Comparison of ENCODE assay signal across 13 mouse cellular contexts in the genomic region with DNA sequence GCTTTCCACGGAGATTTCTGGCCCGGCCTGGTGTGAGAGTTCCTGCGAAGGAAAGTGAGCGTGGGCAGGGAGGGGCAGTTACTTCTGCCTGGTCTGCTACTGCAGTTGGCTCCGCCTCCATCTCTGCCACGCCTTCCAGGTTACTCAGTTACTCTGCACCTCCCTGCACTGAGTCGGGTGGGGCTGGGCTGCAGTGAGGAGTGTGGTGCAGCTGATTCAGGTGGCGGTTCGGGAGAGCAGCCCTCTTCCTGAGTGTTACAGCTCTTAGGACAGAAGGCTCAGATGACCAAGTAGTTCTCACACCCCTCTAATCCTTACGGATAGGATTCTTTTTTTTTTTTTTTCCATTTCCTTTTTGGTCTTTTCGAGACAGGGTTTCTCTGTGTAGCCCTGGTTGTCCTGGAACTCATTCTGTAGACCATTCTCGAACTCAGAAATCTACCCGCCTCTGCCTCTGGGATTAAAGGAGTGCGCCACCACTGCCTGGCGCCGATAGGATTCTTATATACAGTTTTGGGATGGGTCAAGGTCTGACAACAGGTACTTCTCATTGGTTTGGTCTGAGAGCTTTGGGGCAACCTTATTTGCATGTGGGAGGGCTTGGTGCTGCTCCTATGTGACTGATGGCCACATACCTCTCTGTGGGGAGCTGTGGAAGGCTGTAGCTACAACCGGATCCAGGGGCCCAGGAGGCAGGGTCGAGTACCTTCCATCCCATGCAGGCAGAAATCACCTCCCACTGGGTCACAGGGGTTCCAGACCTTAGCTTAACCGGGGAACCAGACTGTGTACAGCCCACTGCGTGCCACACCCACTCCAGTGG. TPM values are rescaled to one million over a fixed set of nuclear protein-coding genes. Genes with fewer than 3 reads are reported as not detected.
DNase-seq lines count a peak whose midpoint lies in the region; ATAC-seq lines count a peak whose summit lies in the region.
"Had no signal": no experiment of that assay in that cellular context is flagged by ENCODE, and none has a peak within 500 bp of the region (broad histone marks: within the 10 kb centered on the region; RNA-seq: fewer than 3 reads in every experiment).

No protein-coding gene starts in this region.

- no peak overlapping the region for H3K9ac ChIP-seq in liver, embryonic 11.5 days (ENCODE audit: low read depth, low read length)
- no peak overlapping the region for H3K9ac ChIP-seq in stomach, embryonic 16.5 days (ENCODE audit: low read length)
- H3K9ac ChIP-seq: embryonic facial prominence, embryonic 12.5 days; lung, embryonic 14.5 days had no signal

- 62% methylated on average over 20 of the region's 20 CpGs for WGBS in liver, embryonic 11.5 days
- 69% methylated on average over 20 of the region's 20 CpGs for WGBS in stomach, embryonic 16.5 days
- WGBS in midbrain, embryonic 10.5 days: 78% methylated on average over 20 of the region's 20 CpGs

- H3K9me3 ChIP-seq in liver, embryonic 11.5 days (ENCODE audit: control insufficient read depth, low read length): peaks cover 3% of the 10 kb centered on the region; the same call in 1 of the 2 replicates
- peaks cover 7% of the 10 kb centered on the region for H3K9me3 ChIP-seq in stomach, embryonic 16.5 days (replicated peaks; ENCODE audit: control insufficient read depth, low read length)
- H3K9me3 ChIP-seq in midbrain, embryonic 10.5 days (replicated peaks): peaks cover 31% of the 10 kb centered on the region
- H3K9me3 ChIP-seq: embryonic facial prominence, embryonic 12.5 days had no signal

- no peak overlapping the region for H3K27ac ChIP-seq in liver, embryonic 11.5 days (ENCODE audit: low read depth, low read length)
- H3K27ac ChIP-seq in stomach, embryonic 16.5 days (ENCODE audit: low read length): no peak overlapping the region
- H3K27ac ChIP-seq in midbrain, embryonic 10.5 days (replicated peaks): no peak overlapping the region
- H3K27ac ChIP-seq: embryonic facial prominence, embryonic 12.5 days; hindbrain, postnatal 0 days had no signal

- no peaks in the 10 kb centered on the region for H3K27me3 ChIP-seq in liver, embryonic 11.5 days (replicated peaks; ENCODE audit: control insufficient read depth, insufficient read depth, low read length)
- H3K27me3 ChIP-seq in stomach, embryonic 16.5 days (ENCODE audit: control insufficient read depth, insufficient read depth, low read length): no peaks in the 10 kb centered on the region
- no peaks in the 10 kb centered on the region for H3K27me3 ChIP-seq in midbrain, embryonic 10.5 days (ENCODE audit: low read depth, poor library complexity, severe bottlenecking)
- H3K27me3 ChIP-seq: embryonic facial prominence, embryonic 12.5 days had no signal

- H3K4me3 ChIP-seq in liver, embryonic 11.5 days (ENCODE audit: low read depth, low read length): no peak overlapping the region
- H3K4me3 ChIP-seq in stomach, embryonic 16.5 days (replicated peaks; ENCODE audit: low read length): no peak overlapping the region
- no peak overlapping the region for H3K4me3 ChIP-seq in midbrain, embryonic 10.5 days
- H3K4me3 ChIP-seq: embryonic facial prominence, embryonic 12.5 days had no signal

- no peaks in the 10 kb centered on the region for H3K4me1 ChIP-seq in liver, embryonic 11.5 days (replicated peaks; ENCODE audit: control insufficient read depth, insufficient read depth, low read length)
- H3K4me1 ChIP-seq in stomach, embryonic 16.5 days (ENCODE audit: control insufficient read depth, insufficient read depth, low read length): no peaks in the 10 kb centered on the region
- H3K4me1 ChIP-seq in midbrain, embryonic 10.5 days: no peaks in the 10 kb centered on the region
- H3K4me1 ChIP-seq: embryonic facial prominence, embryonic 12.5 days had no signal

- H3K4me2 ChIP-seq in liver, embryonic 11.5 days: peak overlapping the region; percentile 17
- no peak overlapping the region for H3K4me2 ChIP-seq in stomach, embryonic 16.5 days (ENCODE audit: low read depth, low read length)
- H3K4me2 ChIP-seq: embryonic facial prominence, embryonic 12.5 days; lung, embryonic 14.5 days had no signal

- peak; percentile 70 to 76 for DNase-seq in kidney, adult 8-10 months
- no peak for DNase-seq in kidney, postnatal 14 days
- peak; percentile 76 for DNase-seq in ZHBTc4 (ENCODE audit: low read depth, low spot score)
- no peak for DNase-seq in liver, embryonic 11.5 days (ENCODE audit: low spot score)
- no peak for DNase-seq in midbrain, embryonic 10.5 days (ENCODE audit: low spot score)
- DNase-seq in cerebellum, adult 11-12 months: no peak
- DNase-seq: cerebellum, adult 9-11 months; lung, embryonic 14.5 days had no signal

- ATAC-seq in liver, embryonic 11.5 days (replicated peaks; ENCODE audit: low FRiP score): peak; percentile 88
- ATAC-seq in stomach, embryonic 16.5 days (ENCODE audit: insufficient read depth, low FRiP score): peak; percentile 78
- no peak for ATAC-seq in inflammation-experienced regulatory T-cells, adult 6 months
- ATAC-seq: forebrain, embryonic 16.5 days; hindbrain, postnatal 0 days had no signal

- no peaks in the 10 kb centered on the region for H3K36me3 ChIP-seq in liver, embryonic 11.5 days (ENCODE audit: control insufficient read depth, insufficient read depth, low read length)
- 0 out of 2 replicates have a peak, but pooled peaks cover 2% of the 10 kb centered on the region for H3K36me3 ChIP-seq in stomach, embryonic 16.5 days (ENCODE audit: control insufficient read depth, insufficient read depth, low read length)
- no peaks in the 10 kb centered on the region for H3K36me3 ChIP-seq in midbrain, embryonic 10.5 days
- H3K36me3 ChIP-seq: embryonic facial prominence, embryonic 12.5 days had no signal

RNA-seq across cellular contexts. Expression of a gene that starts 7.0 kb away (rescaled TPM):
- polyA plus RNA-seq in liver, embryonic 11.5 days (2014; fragmentation: Nextera tagmentation; extraction: Ambion mirVana): 66.6 and 67.9 TPM in 2 replicates
- polyA plus RNA-seq in stomach, embryonic 16.5 days (2015; fragmentation: Nextera tagmentation; extraction: Ambion mirVana): 90.4 and 93.4 TPM in 2 replicates
- polyA plus RNA-seq in midbrain, embryonic 10.5 days (2016; fragmentation: Nextera tagmentation; extraction: Ambion mirVana): 57.8 and 60.3 TPM in 2 replicates
- polyA plus RNA-seq in inflammation-experienced regulatory T-cells, adult 6 months (2017; shearing (Covaris generic)): 10 to 100 TPM; 40.1 to 46.8 (median 43.2) TPM

RNA-seq across cellular contexts. Expression of a gene that starts 14.1 kb away (rescaled TPM):
- 156 and 162 TPM in 2 replicates for polyA plus RNA-seq in liver, embryonic 11.5 days (2014; fragmentation: Nextera tagmentation; extraction: Ambion mirVana)
- 42.2 and 45.3 TPM in 2 replicates for polyA plus RNA-seq in stomach, embryonic 16.5 days (2015; fragmentation: Nextera tagmentation; extraction: Ambion mirVana)
- polyA plus RNA-seq in midbrain, embryonic 10.5 days (2016; fragmentation: Nextera tagmentation; extraction: Ambion mirVana): 20.2 and 20.9 TPM in 2 replicates
- polyA plus RNA-seq in inflammation-experienced regulatory T-cells, adult 6 months (2017; shearing (Covaris generic)): 100 to 1,000 TPM; 155 to 257 (median 245) TPM
- polyA plus RNA-seq: forebrain, embryonic 16.5 days had no signal

RNA-seq across cellular contexts. Expression of a gene that starts 32.7 kb away (rescaled TPM):
- 159 and 169 TPM in 2 replicates for polyA plus RNA-seq in liver, embryonic 11.5 days (2014; fragmentation: Nextera tagmentation; extraction: Ambion mirVana)
- polyA plus RNA-seq in stomach, embryonic 16.5 days (2015; fragmentation: Nextera tagmentation; extraction: Ambion mirVana): 152 and 158 TPM in 2 replicates
- 251 and 265 TPM in 2 replicates for polyA plus RNA-seq in midbrain, embryonic 10.5 days (2016; fragmentation: Nextera tagmentation; extraction: Ambion mirVana)
- polyA plus RNA-seq in inflammation-experienced regulatory T-cells, adult 6 months (2017; shearing (Covaris generic)): 10 to 100 TPM; 76.4 to 98.9 (median 89.4) TPM

RNA-seq across cellular contexts. Expression of a gene that starts 38.3 kb away (rescaled TPM):
- polyA plus RNA-seq in liver, embryonic 11.5 days (2014; fragmentation: Nextera tagmentation; extraction: Ambion mirVana): 0.13 and 0.15 TPM in 2 replicates
- polyA plus RNA-seq in stomach, embryonic 16.5 days (2015; fragmentation: Nextera tagmentation; extraction: Ambion mirVana): 1.0 and 1.9 TPM in 2 replicates
- 0.25 TPM in 2 replicates for polyA plus RNA-seq in midbrain, embryonic 10.5 days (2016; fragmentation: Nextera tagmentation; extraction: Ambion mirVana)
- polyA plus RNA-seq in inflammation-experienced regulatory T-cells, adult 6 months (2017; shearing (Covaris generic)): not detected

RNA-seq across cellular contexts. Expression of a gene that starts 50.6 kb away (rescaled TPM):
- 3.6 and 6.2 TPM in 2 replicates for polyA plus RNA-seq in liver, embryonic 11.5 days (2014; fragmentation: Nextera tagmentation; extraction: Ambion mirVana)
- 505 and 582 TPM in 2 replicates for polyA plus RNA-seq in stomach, embryonic 16.5 days (2015; fragmentation: Nextera tagmentation; extraction: Ambion mirVana)
- polyA plus RNA-seq in midbrain, embryonic 10.5 days (2016; fragmentation: Nextera tagmentation; extraction: Ambion mirVana): 1.0 and 3.0 TPM in 2 replicates
- polyA plus RNA-seq in inflammation-experienced regulatory T-cells, adult 6 months (2017; shearing (Covaris generic)): under 1 TPM; 0.20 to 0.36 (median 0.32) TPM

Comparison
In these comparisons a context has a peak if more than half of its experiments do, and no peak if none do; other contexts are left out.
1. DNase-seq: peak in kidney, adult 8-10 months (2 of 2) and ZHBTc4 (single experiment); none in kidney, postnatal 14 days (single experiment), liver, embryonic 11.5 days (single experiment), midbrain, embryonic 10.5 days (single experiment) and cerebellum, adult 11-12 months (single experiment).